Mouse (Mus musculus): ENCODE results near the gene Reck. TPM values are rescaled to one million over a fixed set of nuclear protein-coding genes. Genes with fewer than 3 reads are reported as not detected.
A peak's percentile ranks its signal among the peaks of the same experiment; 100 is the strongest.

Reck gene
- total RNA-seq, 2 experiments from 2014 or later, result 6.8 to 7.6 TPM

DNA sequence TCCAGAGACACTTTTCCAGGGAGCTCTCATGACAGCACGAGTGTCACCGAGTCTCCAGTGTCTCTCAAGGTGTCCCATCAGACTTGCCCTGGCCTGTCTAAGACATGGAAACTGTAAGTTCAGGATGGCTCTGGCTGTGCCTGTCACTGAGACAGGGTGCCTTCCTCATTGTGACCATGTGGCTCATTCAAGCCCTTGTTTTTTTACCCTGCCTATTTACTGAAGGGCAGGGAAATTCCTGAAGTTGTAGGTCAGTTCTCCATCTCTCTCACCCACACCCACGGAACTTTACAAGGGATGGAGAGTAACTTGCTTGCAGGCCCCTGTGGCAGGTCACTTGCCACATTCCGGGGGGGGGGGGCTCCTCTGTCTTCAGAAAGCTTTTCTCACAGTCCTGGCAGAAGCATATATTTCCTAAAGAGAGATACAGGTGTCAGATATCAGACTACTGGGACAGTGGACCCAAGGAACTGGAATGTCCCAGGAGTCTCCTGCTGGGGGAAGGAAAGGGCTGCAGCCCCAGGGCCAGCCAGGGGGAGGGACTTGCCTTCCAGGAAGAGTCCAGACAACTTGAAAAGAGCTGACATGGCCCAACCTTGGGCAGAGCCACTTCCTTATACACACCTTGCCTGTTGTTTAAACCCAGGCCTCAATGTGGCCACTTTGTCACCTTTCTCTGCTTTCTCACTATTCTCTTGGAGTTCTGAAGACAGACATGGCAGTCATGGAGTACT, 89.8 kb downstream of the Reck start:
- intact Hi-C loops (cut with DNase I), result no loop called here
- DNase-seq, result no peak

DNA sequence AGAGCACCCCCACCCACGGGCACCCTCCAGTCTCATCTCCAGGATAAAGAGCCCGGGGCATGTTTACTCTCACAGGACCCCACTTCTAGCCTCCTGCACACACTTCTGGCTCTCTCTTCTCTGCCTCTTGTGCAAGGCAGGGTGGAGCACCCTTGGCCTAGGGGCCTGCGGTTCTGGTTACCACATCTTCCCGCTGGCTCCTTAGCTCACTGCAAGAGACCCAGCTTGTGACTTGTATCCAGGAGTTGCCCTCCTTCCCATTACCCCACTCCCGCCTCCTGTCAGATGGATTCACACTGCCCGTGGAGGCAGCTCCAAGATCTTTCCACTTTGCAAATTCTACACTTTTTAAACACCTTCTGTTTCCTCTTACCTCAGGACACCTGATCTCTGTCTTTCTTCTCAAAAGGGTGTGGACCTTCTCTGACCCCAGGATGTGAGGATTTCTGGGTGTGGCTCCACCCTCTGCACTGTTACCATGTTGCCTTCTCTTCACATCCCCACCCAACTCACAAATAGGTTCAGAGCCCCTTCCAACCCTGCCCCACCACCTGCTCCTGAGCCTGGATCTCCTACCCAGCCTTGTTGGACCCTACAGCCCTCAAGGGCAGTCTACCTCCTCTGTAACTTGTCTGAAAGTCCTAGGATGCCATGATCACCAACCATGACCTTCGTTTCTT, 90.7 kb downstream of the Reck start:
- DNase-seq, result no peak
- intact Hi-C loops (cut with DNase I), result no loop called here

DNA sequence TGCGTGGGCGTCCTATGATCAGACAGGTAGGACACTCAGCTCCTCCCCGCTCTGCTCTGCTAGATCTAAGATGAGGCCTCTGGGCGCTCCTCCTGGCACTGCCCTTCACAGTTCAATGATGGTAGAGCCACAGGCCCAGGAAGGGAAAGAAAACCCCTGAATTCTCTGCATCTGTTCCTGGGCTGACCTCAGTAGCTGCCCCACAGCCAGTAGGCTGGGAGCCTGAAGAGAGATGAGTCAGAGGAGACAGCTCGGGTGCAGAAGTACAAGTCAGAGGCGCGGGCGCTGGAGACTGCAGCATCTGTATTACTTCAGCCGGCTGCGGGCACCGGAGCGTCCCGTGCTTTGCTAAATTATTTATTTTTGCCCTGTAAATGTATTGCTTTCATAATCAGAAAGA, 93.3 kb downstream of the Reck start:
- peak; percentile 74 for DNase-seq

DNA sequence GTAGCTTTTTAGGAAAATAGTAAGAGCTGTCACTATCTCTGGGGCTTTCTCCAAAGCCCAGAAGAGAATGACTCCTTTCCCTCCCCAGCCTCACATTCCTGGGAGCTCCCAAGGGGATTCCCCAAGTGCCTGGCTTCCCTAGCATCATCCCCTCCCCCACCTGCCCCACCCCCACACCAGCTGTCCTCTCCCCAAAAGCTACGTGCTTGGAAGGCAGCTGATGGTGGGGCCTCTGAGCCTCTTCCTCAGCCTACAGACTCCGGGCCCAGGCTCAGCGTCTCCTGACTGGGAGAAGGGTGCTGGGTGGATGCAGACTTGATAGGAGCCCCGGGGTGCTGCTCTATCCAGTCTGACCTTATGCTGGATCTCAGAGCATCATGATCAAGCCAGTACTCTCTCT, 94.0 kb downstream of the Reck start:
- intact Hi-C loops (cut with DNase I), result no loop called here
- peak; percentile 23 for DNase-seq

More for the DNA sequence above, 93.3 kb downstream of the Reck start:
- intact Hi-C loops (cut with DNase I), result no loop called here

DNA sequence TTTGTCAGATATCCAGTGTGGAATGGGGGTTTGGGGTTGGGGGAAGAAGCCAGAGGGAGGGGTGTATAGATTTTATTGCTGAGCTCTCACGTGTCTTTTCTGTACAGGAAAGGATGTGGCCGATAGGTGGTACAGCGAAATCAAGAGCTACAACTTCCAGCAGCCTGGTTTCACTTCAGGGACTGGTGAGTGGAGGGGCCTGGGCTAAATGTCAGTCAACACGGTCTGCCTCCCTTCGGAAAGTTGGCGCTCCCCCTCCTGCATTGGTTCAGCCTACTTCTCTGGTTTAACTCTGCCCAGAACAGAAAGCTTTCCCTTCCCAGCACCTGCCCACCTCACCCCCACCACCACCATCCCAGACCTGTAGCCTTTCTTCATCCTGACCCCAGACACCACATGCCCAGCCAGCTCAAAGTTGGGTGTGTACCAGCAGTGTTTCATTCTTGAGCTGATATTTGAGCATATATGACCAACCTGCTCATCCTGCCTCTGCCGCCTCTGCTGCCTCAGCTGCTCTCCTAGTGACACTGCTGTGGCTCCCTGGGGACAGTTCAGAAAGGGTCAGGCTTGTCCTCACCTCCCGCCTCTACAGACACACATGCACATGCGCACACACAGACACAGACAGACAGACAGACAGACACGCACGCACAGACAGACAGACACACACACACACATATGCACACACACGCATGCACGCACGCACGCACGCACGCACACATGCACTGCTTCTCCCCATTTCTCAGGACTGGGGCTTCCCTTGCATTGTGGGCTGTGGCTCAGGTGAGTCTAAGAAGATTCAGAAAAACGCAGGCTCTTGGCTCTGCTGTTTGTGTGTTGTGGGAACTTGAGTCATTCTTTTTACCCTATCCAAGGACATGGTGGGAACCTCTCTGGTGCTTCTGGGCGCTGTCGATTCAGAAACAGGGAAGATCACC, 95.3 kb downstream of the Reck start:
- intact Hi-C loops (cut with DNase I), result no loop called here
- DNase-seq, result no peak

DNA sequence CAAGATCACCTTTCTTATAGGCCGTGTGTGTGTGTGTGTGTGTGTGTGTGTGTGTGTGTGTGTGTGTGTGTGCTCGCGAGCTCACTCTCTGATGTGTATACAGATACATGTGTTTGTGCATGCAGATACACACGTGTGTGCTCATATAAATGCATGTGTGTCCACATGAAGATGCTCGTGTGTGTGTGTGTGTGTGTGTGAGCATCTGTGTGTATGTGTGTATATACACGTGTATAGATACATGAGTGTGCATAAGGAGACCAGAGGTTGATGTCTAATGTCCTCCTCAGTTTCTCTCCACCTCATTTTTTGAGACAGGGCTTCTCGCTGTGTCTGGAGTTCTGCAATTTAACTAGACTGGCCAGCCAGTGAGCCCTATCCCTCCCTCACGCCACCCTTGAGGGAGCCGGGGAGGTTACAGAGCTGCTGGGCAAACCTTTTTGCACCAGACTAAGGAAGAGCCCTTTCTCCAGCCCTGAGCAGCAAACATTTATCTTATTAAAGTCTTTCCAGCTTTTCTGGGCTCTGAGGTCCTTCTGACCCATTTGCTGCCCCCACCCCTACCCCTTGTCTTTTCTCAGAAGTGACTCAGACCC, 96.3 kb downstream of the Reck start:
- intact Hi-C loops (cut with DNase I), result no loop called here
- DNase-seq, result no peak

DNA sequence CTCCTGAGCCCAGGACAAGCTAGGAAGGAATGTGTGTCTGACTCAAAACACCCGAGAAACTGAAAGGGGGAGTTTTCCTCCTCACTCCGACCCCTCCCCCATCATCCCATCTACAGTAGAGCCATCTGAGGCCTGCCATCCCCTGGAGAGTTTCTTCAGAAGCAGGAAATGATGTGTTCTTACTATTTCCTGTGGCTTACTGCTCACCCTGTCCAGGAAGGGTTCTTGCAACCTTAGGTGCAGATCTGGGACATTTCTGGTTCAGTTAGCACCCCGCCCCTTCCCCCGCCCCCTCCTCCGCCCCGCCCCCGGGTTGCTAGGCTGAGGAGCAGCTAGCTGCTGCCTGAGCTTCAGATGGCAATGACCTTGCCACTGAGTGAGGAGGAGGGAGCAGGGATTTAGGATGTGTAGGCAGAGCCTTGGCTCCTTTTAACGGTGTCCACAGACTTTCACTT, 96.8 kb downstream of the Reck start:
- intact Hi-C loops (cut with DNase I), result no loop called here
- peak; percentile 14 for DNase-seq

DNA sequence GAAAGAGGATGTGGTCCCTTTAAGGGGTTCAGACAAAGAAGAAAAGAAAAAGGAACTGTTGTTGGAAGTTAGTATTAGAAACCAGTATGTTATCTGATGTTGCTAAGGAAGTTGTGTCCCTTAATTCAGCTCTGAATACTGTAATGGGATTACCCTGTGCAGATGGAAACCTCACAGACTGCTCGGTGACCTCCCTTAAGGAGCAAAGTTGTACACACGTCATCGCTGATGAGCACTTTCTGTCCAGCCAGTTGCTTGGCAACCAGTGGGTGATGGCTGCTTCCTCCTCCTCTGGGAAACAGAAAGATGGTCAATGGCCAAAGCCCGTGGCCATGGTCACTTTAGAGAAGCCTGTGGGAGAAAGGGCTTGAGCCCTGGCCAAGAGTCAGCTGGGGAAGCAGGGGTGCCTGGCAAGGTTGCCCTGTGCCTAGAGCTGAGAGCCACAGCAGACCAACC, 98.2 kb downstream of the Reck start:
- intact Hi-C loops (cut with DNase I), result no loop called here
- DNase-seq, result peak; percentile 66

DNA sequence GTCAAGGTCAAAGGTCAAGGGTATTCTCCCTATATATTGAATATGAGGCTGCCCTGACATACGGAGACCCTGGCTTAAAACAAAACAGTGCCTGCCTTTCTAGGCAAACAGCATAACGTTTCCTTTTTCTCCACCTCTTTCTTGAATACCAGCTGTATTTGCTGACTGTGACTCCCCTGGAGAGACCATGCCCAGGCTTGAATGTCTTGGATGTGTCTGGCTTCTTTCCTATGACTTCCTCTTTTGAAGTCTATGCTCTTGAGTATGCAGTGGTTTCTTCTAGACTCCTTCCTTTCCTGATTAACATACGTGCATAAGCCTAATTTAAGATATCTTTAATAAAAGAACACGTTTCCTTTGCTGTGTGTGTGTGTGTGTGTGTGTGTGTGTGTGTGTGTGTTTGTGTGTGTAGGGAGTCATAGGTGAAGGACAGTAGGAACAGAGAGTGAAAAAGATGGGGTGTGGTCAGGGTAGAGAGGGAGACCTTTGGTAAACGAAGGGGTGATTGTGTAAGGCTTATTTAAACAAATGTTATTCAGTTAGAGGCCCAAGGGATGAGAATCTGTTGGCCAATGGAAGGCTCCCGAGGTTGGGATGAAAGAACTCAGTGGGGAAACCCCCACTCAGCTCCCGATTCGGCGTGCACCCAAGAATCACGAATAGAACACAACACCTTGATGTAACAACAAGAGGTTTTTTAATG, 99.7 kb downstream of the Reck start:
- no peak for DNase-seq
- intact Hi-C loops (cut with DNase I), result no loop called here

DNA sequence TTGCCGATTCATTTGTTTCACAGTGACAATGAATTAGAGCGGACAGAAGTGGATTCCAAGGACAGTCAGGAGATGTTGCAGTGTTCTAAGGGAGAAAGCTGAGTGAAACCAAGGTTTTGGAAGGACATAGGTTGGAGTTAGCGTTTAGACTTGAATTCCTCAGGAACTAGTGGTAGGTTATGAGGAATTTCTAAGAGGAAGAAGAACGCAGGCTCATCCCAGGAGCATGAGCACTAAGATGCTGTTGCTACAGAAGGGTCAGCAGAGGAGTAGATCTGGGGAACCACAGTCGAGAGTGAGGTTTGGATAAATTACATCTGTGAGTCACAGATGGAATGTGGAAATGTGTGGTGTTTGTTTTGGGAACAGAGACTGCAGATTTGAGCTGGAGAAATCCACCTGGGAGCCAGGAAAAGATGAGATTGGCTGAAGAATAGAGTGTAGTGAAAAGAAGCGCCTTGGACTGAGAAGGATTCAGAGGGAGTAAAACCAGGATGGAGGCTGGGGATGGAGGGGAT, 101.0 kb downstream of the Reck start:
- intact Hi-C loops (cut with DNase I), result no loop called here
- DNase-seq, result no peak

DNA sequence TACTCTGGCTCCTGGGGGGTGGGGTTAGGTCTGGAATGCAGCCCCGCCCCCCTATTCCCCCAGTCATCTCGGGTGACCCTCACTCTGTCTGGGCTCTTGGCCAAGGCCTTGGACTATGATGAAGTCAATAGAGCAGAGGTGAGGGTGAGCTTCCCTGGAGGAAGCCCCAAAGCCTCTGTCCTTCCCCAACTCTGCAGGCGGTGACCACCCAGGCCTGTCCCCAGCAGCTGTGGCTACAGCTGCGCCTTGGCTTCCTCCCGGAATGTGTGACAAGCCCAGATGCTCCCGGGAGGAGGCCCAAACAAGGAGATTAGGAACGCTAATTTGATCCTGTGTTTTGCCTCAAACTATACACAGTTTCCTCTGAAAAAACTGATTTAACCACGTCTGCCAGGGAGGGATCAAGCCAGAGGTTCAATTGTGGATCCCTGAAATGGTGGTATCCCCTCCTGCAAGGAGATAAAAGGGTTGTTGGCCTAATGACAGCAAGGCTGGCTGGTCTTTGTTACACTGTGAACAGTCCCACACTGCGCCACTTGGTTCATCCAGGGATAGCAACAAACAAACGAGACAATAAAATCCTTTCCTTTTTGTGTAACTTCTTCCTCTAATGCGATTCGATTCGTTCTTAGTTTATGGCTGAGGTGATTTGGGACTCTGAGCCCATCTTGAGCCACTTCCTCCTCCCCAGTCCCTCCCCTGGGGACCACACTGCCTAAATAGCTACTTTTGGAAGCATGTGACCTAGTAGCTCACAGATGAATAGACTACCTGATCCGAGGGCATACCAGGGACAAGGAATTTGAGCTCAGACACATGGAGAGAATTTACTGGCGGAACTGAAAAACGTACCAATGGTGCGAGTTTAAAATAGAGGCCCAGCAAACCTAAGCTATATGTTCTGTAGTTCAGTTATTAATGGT, 103.5 kb downstream of the Reck start:
- peak; percentile 49 for DNase-seq
- intact Hi-C loops (cut with DNase I), result no loop called here

DNA sequence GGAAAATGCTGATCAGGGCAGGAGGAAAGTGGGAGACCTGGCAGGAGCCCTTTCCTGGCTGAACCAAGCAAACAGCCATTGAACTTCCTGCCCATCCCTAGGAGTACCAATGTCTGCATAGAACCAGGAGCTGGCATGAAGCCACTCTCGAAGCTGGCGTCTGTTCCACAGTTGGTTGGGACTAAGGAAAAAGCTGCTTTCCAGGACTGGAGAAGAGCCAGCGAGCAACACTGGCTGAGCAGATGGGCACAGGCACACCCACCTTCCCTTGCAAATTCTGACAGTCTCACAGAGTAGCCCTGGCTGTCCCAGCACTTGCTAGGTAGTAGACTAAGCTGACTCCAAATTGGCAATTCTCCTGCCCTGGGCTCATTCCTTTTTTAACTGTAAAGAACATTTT, 104.4 kb downstream of the Reck start:
- DNase-seq, result peak; percentile 97

DNA sequence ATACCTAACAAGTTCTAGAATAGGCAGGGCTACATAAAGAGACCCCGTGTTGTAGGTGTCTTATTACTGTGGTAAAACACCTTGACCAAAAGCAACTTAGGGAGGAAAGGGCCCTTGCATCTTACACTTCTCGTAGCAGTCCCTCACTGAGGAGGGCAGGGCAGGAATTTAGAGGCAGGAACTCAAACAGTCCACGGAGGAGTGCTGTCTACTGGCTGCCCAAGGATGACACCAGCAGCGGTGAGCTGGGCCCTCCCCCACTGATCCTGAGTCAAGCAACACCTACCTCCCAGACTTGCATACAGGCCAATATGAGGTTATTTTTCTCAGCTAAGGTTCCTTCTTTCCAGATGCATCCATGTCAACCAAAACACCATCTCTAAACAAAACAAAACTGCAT, 104.9 kb downstream of the Reck start:
- no peak for DNase-seq
- intact Hi-C loops (cut with DNase I), result loop anchor here (5.0 kb wide), 2 partner anchors 53 to 73 kb away; no protein-coding TSS in a partner anchor

More for the DNA sequence above, 104.4 kb downstream of the Reck start:
- intact Hi-C loops (cut with DNase I), result loop anchor here (5.0 kb wide), 2 partner anchors 52 to 72 kb away; no protein-coding TSS in a partner anchor

DNA sequence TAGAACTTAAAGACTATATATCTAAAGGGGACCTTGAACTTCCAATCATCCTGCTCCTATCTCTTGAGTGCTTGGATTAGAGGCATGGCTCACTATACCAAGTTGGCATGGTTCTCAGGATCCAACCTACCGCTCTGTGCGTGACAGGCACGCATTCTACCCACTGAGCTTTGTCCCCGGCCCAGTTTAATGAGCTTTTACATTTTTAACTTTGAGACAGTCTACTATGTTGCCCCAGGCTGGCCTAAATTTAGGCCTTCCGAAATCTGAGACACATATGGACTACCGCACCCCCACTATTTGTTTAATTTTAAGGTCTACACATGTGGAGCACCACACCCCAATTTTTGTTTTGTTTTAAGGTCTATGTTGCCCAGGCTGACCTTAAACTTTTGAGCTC, 105.5 kb downstream of the Reck start:
- no peak for DNase-seq
- intact Hi-C loops (cut with DNase I), result loop anchor here (5.0 kb wide), 2 partner anchors 54 to 74 kb away; no protein-coding TSS in a partner anchor

DNA sequence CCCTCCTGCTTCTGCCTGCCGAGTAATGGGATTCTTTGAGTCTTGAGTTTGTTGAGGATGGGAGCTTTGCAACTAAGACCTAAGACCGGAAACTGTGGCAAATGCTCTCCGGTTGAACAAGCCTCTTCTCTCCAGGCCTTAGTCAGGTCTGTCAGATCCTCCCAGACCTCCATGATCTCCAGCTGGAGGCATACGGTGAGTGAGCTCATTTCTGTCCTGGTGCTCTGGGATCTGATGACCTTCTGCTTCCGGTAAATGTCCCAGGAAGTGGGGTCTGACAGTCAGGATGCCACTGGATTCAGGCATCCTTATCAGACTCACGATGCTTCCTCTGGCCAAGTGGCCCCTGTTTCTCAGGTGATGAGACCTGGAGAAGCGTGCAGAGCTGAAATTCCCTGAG, 105.9 kb downstream of the Reck start:
- DNase-seq, result no peak
- intact Hi-C loops (cut with DNase I), result loop anchor here (5.0 kb wide), 2 partner anchors 54 to 74 kb away; no protein-coding TSS in a partner anchor

DNA sequence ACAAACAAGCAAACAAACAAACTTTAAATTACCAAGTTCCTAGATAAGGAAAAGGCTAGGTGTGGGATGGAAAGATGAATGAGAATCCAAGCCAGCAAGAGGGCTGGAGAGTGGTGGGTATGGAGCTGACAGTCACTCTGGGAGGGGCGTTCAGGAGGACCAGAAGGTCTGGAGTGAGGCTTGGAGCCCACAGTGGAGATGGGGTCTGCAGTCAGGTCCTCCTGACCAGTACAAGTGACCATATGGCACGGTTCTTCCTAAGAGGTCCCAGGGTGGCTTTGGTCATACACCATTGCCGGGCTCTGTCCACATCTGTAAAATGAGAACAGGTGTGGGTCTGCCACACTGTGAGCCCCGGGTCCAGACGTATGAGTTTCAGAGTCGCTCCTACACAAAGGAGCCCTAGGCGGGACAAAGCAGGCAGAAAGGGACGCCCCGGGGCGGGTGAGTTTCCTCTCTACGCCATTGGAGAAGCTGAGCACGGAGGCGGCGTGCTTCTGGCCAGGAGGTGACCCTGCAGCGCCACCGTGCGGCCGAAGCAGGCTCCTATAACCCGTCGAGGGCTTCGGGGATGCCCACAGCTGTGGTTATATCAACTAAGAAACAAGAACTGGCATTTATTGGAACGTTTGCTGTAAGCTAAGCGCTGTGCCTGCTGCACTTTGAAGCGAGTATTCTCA, 106.9 kb downstream of the Reck start:
- DNase-seq, result peak; percentile 95
- intact Hi-C loops (cut with DNase I), result loop anchor here (2.0 to 5.0 kb wide), 3 partner anchors 25 to 75 kb away; partner anchors contain the start of gene Glipr2

DNA sequence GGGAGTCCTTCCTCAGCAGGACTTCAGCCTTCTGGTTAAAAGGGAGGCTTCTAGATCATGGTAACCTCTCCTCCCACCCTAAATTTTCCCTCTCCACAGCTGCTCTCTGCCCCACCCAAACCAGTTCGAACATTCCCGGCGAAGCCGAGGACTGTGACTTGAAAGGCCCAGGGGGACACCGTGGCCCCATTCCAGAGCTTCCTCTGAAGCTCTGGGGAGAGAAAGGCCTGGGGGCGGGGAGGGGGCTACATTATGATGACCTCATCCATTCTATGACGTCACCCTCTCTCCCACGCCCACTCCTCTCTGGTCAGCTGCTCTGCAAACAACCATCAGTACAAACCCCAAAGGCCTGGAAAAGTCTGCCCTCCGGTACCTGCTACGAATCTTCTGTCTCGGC, 107.9 kb downstream of the Reck start, which contains the start of gene Ccin:
Gene Ccin, plus strand, starts transcription at position 303 of the 400 bp plus-strand sequence.
- intact Hi-C loops (cut with DNase I), result loop anchor here (2.0 to 5.0 kb wide), 3 partner anchors 26 to 76 kb away; partner anchors contain the start of gene Glipr2
- no peak for DNase-seq

All from left cerebral cortex, postnatal 4 days (tissue).